Mouse (Mus musculus): ENCODE measurements at regions not wholly inside any gene's neighbourhood (a gene's known extent, or its start where the extent isn't known, plus 50 kb on each side); places are given as distances from the start of the nearest gene placed in this dataset.
A peak's percentile ranks its signal among the peaks of the same experiment; 100 is the strongest.

DNA sequence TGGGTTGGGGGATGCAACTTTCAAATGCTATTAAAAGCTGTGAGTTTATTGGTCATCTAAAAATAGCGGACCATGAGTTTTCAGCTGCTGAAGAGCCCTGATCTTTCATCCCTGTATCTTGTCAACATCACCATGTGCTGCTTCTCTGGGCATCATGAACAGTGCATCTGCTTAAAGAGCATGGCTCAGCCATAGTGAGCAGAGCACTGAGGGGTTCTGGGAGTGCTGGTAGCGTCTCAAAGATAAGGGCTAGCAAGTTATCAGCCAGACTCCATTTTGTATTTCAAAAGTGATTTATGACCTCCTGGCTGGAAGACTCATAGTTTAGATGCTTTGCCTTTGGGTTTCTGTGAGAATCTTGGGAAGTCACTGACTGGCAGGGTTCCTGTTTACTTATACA lies 173.5 kb upstream of the Itga4 start:
- DNase-seq (ENCODE audit: low spot score in 2 of 2) = no peak

DNA sequence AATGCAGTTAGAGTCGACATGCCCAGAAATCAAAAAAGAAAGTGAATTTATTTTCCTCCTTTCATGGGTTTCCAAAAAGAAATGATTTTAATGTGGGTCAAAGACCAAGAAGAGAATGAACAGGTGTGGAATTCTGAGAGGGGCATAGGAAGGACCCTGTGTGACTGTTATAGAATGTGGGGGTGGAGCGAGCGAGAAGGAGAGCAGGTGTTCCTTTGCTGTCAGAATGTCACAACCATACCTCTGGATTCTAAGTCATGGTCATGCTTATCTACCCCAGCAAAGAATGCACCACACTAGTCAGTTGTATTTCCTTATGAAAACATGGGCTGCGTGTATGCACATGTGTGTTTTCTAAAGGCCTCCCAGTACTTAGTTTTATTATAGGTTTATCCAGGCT lies 168.9 kb upstream of the Itga4 start:
- DNase-seq (ENCODE audit: low spot score in 2 of 2) = no peak

DNA sequence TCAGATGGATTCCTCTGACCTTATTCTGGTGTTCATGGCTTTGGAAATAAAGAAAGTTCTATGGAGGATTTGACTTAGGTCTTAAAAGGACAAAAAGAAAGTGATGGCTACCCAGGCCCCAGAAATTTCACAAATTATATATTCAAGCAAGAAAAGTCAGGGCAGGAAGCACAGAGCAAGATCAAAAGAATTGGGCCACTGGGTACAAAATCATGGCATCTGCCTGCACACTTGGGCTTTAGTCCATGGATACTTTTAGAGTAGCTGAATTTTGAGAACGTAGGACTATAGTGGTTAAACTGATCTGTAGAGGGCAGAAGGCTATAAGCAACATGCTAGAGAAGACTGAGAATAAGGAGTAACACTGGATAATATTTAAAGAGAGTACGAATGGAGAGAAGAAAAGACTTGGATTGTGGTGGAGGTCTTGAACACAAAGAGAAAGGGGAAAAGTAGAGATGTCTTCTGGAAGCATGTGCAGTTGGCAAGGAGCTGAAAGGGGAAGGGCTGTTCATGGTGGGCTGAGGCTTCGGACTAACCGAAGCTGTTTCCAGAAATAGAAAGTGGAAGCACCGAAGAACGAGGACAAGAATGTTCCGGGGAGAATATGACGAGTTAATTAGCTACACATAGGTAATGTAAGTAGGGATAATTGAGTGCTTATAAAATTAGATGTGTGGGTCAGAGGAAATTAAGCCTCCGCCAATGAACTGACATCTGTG lies 168.2 kb upstream of the Itga4 start:
- peak; percentile 25 to 33 for DNase-seq (ENCODE audit: low spot score in 2 of 2)

DNA sequence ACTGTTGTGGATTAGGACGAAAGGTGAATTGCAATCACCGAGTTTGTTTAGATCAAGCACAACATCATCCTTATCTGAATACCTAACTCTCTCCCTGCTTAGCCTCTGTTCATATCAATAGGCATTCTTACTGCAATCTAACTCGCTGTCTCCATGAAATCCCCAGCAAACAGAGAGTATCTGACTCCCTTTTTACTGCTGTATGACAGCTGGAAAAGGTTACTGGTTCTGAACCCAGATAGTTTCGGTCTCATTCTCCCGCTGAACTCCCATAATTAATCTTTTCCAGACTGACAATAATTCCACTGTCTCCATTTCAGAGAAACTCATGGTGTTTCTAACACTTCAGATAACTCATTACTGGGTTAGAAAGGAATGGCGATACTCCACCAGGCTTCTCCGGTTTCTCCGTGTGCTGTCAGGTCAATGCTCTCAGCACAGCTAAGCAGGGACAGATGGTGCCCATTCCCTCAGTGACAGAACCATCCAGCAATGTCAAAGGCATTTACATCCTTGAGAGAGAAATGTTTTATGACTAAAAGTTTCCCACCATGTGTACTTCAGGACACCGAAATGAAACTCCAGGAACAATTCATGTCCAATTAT lies 167.5 kb upstream of the Itga4 start:
- no peak for DNase-seq (ENCODE audit: low spot score in 2 of 2)

DNA sequence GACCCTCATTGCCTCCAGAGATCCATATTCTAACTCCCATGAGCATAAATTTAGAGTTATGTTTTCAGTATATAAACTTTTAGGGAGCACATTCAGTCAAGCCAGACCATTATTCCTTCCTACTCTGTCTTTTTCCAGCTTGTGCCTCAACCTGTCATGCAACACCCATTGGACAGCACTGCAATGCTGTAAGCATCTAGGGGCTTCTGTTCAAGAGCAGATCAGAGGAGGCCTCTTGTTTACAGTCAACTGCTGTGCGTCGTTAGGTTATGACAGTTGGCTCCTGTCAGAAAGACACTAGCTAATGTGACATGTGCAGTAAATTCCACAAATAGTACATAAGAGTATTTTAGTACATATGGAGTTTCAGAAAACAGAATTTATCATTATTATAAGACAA lies 165.0 kb upstream of the Itga4 start:
- no peak for DNase-seq (ENCODE audit: low spot score in 2 of 2)

DNA sequence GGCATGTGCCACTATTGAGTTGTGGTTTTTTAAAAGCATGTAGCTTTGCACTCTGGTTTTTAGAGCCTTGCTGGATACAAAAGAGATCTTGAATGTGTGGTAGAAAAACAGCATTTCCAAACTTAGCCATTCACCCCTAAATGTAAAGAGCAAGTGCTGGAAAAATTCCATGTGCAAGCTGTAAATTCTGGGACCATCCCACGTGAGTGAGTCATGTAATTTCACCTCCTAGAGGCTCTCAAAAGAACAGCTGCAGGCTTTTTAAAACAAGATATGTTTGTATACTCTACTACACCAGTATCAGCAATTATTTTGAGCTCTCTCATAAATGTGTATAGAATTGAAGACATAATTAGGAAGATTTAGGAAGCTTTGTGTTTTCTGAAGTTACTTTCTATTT lies 160.9 kb upstream of the Itga4 start:
- DNase-seq (ENCODE audit: low spot score in 2 of 2) = no peak

DNA sequence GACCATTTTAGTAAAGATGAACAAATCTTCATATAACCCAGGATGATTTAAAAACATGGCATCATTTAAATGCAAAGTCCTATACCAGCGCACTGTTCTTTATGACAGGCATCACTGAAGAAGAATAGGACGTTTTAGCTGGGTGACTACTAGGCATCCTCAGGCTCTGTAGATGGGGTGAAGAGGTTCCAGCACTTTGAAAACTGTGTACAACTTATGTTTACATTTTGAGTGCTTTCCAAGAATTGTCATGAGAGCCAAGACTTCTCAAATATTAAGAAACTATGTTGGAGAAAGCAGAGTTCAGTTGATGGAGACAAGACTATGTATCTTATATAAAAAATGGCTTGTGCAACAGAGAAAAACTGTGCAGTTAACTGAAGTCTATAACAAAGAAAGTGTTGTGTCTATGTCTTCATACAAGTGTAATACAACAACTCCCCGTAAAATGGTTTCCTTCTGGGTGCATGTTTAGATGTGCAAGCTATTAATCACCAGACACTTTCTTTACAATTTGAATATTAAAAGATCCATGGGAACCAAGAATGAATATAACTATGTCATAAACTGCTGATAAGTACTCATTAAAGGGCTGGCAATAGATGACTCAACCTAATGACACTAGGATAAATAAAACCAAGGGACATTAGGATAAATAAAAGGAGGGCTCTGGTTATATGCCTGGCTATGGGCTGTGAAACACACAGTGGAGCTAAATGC lies 158.5 kb upstream of the Itga4 start:
- DNase-seq (ENCODE audit: low spot score in 2 of 2) = no peak

DNA sequence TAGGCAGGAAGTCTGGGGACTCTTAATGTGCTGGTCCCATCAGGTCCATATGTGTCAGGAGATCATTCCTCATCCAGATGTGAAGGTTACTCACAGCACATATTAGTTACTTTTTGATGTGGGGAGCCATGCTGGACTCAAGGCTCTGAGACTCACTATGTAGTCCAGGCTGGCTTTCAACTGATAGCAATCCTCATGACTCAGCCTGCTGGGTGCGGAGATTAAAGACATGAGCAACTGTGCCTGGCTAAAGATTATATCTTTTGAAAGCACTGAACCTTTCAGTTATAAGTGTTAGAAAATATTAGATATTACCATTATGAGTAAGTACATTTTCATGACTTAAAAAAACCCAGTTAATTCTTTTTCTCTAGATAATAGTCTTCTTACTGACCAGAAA lies 155.6 kb upstream of the Itga4 start:
- no peak for DNase-seq (ENCODE audit: low spot score in 2 of 2)

DNA sequence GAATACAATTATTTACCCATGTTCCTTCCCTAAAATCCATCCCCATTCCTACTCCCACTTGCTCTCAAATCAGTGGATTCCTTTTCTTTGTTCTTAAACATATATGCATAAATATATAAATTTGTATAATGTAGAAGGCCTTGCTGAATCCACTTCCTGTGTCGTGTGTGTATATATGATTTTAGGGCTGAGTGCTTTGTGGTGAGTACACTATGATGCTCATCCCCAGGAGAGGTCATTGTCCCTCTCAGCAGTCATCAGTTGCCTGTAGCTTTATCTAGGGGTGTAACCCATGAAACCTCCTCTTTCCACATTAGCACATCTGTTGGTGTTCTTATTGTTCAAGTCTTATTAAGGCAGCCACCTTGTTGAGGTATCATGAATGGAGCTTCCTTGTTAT lies 143.6 kb upstream of the Itga4 start:
- no peak for DNase-seq (ENCODE audit: low spot score in 2 of 2)

DNA sequence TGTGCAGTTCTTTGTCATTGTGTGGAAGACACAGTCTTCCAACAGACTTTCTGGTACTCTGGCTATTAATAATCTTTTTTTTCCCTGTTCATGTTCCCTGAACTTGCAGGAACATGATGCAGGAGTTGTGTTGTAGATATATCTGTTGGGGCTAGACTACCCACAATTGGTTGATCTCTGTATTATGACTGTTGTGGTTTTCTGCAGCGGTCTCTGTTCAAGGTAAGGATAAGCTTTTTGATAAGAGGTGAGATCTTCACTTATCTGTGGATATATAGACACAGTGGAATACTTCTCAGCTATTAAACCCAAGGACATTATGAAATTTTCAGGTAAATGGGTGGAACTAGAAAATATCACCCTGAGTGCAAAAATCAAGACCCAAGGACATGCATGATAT lies 143.2 kb upstream of the Itga4 start:
- DNase-seq (ENCODE audit: low spot score in 2 of 2) = no peak

DNA sequence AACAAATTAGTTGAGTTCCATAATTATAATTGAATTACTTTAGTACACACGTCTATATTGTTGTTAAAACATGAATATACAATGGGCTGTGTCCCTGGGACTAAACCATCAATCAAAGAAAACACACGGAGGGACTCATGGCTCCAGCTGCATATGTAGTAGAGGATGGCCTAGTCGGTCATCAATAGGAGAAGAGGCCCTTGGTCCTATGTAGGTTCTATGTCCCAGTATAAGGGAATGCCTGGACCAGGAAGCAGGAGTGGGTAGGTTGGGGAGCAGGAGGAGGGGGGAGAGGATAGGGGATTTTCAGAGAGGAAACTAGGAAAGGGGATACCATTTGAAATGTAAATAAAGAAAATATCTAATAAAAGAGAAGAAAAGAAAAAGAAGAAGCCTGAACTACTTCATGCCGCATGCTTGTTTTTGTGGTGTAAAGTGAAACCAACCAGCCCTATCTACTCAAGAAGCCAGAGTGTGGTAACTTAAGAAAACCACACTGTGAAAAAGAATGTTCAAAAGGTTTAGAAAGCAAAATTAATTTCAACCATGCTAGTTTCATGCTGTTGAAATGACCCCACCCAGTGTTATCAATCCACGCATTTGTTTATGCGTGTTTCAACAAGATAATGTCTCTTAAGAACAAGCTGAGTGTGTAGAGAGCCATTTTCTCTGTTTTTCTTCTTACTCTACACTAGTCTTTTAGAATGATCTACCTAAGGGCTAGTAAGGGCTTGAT lies 134.4 kb upstream of the Itga4 start:
- DNase-seq (ENCODE audit: low spot score in 2 of 2) = peak; percentile 24 to 51

DNA sequence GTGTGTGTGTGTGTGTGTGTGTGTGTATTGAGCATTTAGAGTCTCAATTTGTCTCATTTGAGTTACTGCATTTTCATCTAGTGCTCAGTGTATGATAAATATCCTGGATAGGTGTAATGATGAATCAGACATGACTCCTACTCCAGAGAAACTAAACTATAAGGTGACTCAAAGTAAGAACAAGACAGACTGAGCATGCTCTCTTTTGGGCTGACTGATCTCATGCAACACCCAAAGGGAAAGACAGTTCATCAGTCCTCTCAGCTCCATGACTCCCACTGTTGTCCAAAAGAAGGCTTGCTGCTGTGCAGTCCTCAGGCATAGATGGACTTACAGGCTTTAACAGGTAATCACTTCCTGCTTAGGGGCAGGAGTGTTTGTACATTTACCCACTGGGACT lies 132.7 kb upstream of the Itga4 start:
- no peak for DNase-seq (ENCODE audit: low spot score in 2 of 2)

DNA sequence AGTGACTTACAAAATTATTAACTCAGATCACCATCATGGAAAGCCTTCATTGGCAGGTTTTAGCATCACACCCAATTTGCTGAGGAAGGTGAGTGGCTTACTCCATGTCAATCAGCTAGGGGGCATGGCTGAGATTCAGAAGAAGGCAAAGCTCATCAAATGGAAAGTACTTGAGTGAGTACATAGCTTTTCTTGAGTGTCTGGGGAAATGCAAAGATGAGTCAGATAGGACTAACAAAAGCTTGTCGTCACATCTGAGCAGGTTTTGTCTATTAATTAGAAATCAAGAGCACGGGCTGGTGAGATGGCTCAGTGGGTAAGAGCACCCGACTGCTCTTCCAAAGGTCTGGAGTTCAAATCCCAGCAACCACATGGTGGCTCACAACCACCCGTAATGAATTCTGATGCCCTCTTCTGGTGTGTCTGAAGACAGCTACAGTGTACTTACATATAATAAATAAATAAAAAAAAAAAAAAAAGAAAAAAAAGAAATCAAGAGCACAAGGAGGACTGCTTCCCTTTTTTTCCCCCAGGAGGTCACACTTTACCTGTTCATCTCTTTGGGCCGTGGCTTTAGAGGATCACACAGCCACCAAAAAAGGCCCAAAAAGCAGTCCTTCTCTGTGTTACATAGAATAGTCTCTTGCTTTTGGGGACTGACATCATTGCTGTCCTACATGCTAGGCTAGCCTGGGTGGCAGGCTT lies 130.8 kb upstream of the Itga4 start:
- peak; percentile 51 to 59 for DNase-seq (ENCODE audit: low spot score in 2 of 2)

DNA sequence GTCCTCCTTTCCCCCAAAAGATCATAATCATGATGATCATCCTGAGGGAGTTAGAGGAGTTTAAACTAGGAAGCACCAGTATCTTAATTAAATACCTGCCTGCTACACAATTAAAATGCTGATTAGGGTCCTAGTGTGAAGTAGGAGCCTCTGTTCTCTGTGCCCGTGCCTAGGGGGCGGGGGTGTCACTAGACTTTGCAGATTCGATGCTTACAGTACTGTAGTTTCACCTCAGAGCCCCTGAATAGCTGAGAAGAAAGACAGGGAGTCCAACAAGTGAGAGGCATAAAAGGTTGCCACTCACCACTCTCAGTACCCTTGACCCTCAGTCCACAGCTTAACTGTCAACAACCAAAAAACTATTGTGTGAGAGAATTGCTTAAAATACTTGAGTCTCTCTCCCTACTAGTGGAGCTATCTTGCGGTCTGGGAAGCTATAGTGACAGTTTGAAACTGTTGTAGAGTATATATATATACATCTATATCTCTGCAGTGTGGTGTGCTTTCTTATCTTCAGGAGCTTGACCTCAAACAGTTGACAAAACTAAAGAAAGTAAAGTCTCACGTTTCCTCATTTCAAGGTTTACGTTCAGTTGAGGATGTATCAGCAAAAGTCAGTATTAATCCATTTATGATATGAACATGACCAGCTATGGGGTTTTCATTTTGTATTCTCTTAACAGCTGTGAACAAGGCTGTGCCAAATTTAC lies 128.9 kb upstream of the Itga4 start:
- DNase-seq (ENCODE audit: low spot score in 2 of 2) = no peak

DNA sequence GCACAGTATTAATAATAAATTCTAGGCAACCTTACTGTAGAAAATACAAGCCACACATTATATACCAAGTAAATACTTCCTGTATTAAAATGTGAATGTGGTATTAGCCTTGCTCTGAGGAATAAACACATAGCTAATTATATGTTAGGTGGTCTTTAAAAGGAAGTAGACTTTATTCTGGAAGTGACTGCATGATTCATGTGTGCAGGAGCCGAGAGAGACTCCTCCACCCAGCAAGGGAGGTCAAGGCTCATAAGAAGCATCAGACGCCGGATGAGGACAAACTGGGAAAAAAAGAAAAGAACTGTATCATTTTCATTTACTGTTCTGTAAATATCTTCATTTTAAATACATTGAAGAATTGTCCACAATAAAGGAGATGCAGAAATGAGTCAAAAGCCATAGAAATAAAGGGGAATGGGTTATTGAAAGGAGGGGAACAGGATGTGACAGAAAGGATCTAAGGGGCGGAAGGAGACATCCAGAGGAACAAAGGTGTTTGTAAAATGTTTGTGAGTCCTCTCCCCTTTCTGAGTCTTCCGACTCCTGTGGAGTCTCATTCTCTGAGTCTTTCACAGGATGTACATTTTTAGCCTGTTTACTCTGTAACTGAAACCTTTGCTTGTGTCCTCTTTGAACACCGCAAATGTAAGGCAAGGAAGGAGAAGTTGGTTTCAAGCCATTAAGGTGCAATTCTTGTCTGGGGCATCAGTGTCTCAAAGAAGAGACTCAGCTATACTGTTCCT lies 128.1 kb upstream of the Itga4 start:
- DNase-seq (ENCODE audit: low spot score in 2 of 2) = peak; percentile 34 to 48

DNA sequence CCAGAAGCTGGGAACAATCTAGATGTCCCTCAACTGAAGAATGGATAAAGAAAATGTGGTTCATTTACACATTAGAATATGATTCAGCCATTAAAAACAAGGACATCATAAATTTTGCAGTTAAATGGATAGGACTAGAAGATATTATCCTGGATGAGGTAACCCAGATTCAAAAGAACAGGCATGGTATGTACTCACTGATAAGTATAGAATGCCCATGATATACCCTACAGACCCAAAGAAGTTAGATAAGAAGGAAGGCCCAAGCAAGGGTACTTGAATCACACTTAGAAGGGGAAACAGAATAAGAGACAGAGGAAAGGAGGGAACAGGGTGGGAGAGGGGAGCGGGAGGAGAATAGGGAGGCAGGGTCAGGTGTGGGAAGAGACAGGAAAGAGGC lies 127.4 kb upstream of the Itga4 start:
- DNase-seq (ENCODE audit: low spot score in 2 of 2) = no peak

DNA sequence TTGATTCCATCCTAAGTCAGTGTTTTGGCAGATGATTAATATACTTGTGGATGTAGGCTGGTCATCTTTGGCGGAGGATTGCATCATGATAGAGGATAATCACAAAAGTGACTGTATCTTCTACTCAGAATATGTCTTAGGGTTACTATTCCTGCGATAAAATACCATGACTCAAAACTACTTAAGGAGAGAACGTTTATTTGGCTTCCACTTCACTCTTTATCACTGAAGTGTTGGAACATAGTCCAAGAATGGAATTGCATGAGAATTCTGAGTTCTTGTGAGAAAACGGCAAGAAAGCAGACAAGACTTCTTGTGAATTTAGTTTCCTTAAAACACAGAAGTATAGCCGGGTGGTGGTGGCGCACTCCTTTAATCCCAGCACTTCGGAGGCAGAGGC lies 124.6 kb upstream of the Itga4 start:
- DNase-seq (ENCODE audit: low spot score in 2 of 2) = no peak

DNA sequence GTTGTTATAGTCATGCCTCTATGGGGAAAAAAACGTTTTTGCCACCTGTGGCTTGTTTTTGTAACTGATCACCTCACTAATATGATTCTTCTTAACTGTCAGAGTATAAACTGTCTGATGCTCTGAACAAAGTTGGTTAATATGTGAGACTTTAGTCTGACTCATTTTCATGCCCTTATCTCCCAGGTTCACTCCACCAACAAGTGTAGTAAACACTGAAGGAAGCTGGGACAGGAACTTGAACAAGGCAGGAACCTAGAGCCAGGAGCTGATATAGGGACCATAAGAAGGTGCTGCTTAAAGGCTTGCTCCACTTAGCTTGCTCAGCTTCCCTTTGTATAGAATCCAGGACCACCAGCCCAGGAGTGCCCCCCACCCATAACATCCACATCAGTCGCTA lies 124.0 kb upstream of the Itga4 start:
- DNase-seq (ENCODE audit: low spot score in 2 of 2) = no peak

DNA sequence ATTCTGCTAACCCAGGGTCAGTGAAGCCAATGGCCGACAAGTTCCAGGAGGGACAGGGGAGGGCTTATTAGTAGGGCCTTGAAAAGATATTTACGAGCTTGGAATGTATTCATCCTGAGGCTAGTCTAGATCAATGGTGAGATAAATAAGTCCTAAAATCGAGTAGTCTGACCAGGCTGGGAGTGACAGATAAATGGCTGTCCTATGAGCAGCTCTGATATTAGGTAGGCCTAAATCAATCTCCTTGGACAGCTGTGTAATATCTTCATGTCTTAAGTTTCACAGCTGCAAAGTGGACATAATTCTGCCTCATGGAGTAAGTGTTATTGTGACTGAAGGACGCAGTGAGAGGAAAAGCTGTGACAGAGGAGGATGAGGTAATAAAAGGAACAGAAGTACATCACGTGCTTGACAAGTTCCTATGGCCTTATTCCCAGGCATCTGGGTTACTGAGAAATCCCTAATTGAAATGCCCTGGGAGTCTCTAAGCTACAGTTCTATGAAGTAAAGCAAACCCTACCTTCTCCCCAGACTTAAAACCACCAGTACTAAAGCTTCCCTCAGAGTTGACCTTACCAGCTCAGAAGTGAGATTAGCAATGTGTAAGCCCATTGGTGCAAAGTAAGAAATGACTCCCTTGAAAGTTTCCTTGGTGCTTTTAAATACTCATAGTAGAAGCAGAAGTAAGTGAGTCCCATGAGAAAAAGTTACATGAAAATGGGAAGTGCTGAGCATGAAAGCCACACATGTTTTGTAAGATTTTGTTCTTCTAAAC lies 123.3 kb upstream of the Itga4 start:
- DNase-seq (ENCODE audit: low spot score in 2 of 2) = peak; percentile 66 to 72

DNA sequence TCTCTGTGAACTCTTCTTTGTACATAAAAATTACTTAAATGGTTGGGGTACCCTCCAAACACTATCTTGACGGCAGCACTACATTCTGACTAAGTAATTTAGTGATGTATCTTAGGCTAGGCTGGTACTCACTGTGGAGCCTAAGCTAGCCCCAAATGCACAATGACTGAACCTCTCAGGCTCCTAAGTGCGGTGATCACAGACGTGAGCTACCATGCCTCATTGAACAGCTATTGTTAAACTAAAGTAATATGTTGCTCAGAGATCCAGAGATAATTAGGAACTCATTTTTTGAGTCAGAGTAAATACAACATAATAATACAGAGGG lies 122.7 kb upstream of the Itga4 start:
- DNase-seq (ENCODE audit: low spot score in 2 of 2) = peak in 1 of 2 experiments; percentile 26

All from spleen, postnatal 36 days (tissue).